Mouse (Mus musculus): Measurements from ENCODE around the gene Lamc1. TPM values are rescaled to one million over a fixed set of nuclear protein-coding genes. Genes with fewer than 3 reads are reported as not detected.
"Not testable (repeated sequence)": the region's sequence is repeated elsewhere in the genome, so short reads cannot be mapped to it uniquely, and the experiment has no call there.

Lamc1 gene
- polyA plus RNA-seq, 1 experiment = 22.8 TPM

DNA sequence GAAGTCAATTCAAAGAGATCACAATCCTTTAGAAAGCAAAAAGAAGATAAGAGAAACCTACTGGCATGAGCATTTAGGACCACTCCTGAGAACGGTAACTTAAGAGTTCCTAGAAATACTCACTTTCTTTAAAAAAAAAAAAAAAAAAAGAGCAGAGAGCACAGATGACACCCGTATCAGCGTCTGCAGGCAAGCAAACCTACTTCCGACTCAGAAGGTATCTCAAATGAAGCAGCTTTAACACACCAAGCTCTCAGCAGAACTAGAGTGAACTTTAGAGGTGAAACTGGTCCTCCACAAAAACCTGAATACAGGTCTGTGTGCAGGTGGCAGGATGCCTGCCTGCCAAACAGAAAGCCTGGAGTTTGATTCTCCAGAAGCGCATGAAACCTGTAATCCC, 19.6 kb downstream of the Lamc1 start:
- no peak for TF ChIP-seq CTCF (IDR thresholded peaks at IDR 0.05; ENCODE audit: extremely low read depth, insufficient read length, insufficient replicate concordance, low read depth, low read length)
- no peak for TF ChIP-seq POLR2A (IDR thresholded peaks at IDR 0.05; ENCODE audit: low read depth, low read length)
- Histone ChIP-seq H3K27ac (ENCODE audit: insufficient read depth, low read depth, low read length) (no peak overlapping the region), H3K36me3 (ENCODE audit: control insufficient read depth, insufficient read depth, low read length) (no peaks in the 10 kb centered on the region), H3K4me1 (ENCODE audit: control insufficient read depth, insufficient read depth, insufficient read length, low read length) (peaks cover 9% of the 10 kb centered on the region), H3K27me3 (ENCODE audit: control insufficient read depth, insufficient read depth, low read length) (no peaks in the 10 kb centered on the region), H3K4me3 (ENCODE audit: low read depth, low read length) (no peak overlapping the region)
- WGBS = 94% methylated on average over 5 of the region's 5 CpGs

DNA sequence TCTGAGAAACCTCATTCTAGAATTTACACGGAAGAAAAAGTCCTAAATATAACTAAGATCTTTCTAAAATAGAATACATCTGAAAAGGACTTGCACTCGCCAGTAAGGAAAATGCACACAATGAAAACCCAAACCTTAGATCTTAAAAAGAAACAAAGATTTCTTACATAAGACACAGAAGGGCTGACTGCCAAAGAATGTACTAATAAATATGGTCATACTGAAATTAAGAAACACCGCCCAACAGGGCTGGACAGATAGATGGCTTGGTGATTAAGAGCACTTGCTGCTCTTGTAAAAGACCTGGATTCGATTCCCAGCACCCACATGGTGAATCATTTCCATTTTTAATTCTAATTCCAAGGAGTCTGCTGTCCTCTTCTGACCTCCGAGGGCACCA, 22.4 kb downstream of the Lamc1 start:
- Histone ChIP-seq H3K4me1 (ENCODE audit: control insufficient read depth, insufficient read depth, insufficient read length, low read length) (peaks cover 16% of the 10 kb centered on the region), H3K36me3 (ENCODE audit: control insufficient read depth, insufficient read depth, low read length) (no peaks in the 10 kb centered on the region), H3K4me3 (ENCODE audit: low read depth, low read length) (no peak overlapping the region), H3K27ac (ENCODE audit: insufficient read depth, low read depth, low read length) (no peak overlapping the region), H3K27me3 (ENCODE audit: control insufficient read depth, insufficient read depth, low read length) (no peaks in the 10 kb centered on the region)
- TF ChIP-seq POLR2A (IDR thresholded peaks at IDR 0.05; ENCODE audit: low read depth, low read length) (no peak), CTCF (IDR thresholded peaks at IDR 0.05; ENCODE audit: extremely low read depth, insufficient read length, insufficient replicate concordance, low read depth, low read length) (no peak)
- WGBS = 81% methylated on average over 5 of the region's 5 CpGs

DNA sequence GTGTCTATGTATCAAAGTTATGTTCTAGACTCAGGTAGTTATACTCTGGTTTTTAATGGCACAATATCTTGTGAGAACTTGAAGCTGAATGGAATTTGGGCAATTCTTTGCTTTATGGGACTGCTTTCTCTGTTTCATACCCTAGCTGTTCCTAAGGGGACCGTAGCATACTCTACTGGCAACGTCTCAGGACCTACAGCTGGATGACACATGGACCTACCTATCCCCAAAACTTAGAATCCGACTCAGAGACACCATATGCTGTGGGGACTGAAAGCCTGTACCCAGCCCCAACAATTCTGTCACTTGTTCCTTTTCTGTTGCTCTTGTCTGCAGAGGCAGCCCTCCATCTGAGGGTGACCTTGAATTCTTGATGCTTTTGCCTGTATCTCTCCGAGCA, 23.3 kb downstream of the Lamc1 start:
- peak overlapping the region; percentile 6; the same call in 1 of the 2 replicates for H3K27ac ChIP-seq (ENCODE audit: insufficient read depth, low read depth, low read length)

DNA sequence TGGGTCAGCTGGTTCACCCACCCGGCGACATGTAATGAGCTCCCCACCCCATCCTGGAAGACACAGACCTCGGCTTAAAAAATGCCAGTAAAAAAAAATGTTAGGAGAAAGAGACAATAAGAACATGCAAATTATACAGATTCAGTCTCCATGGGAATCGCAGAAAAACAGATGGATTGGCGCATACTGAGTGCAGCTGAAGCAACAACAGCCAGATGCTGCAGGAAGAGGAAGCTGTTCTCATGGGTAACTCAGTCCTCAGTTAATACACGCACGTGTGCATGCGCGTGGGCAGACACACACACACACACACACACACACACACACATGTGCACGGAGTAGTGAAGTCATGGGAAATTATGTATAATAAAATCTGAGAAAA, 23.7 kb downstream of the Lamc1 start:
- Histone ChIP-seq H3K27ac (ENCODE audit: insufficient read depth, low read depth, low read length) (no peak overlapping the region; the same call in 1 of the 2 replicates), H3K4me1 (ENCODE audit: control insufficient read depth, insufficient read depth, insufficient read length, low read length) (peaks cover 16% of the 10 kb centered on the region), H3K27me3 (ENCODE audit: control insufficient read depth, insufficient read depth, low read length) (no peaks in the 10 kb centered on the region), H3K36me3 (ENCODE audit: control insufficient read depth, insufficient read depth, low read length) (no peaks in the 10 kb centered on the region), H3K4me3 (ENCODE audit: low read depth, low read length) (no peak overlapping the region)
- WGBS = 11% methylated on average over 10 of the region's 10 CpGs
- TF ChIP-seq POLR2A (IDR thresholded peaks at IDR 0.05; ENCODE audit: low read depth, low read length) (no peak), CTCF (IDR thresholded peaks at IDR 0.05; ENCODE audit: extremely low read depth, insufficient read length, insufficient replicate concordance, low read depth, low read length) (no peak)

More for the DNA sequence above, 23.3 kb downstream of the Lamc1 start:
- H3K36me3 ChIP-seq (ENCODE audit: control insufficient read depth, insufficient read depth, low read length) = no peaks in the 10 kb centered on the region
- H3K4me3 ChIP-seq (ENCODE audit: low read depth, low read length) = no peak overlapping the region
- no peak for TF ChIP-seq CTCF (IDR thresholded peaks at IDR 0.05; ENCODE audit: extremely low read depth, insufficient read length, insufficient replicate concordance, low read depth, low read length)
- TF ChIP-seq POLR2A (IDR thresholded peaks at IDR 0.05; ENCODE audit: low read depth, low read length) = no peak
- no peaks in the 10 kb centered on the region for H3K27me3 ChIP-seq (ENCODE audit: control insufficient read depth, insufficient read depth, low read length)
- H3K4me1 ChIP-seq (ENCODE audit: control insufficient read depth, insufficient read depth, insufficient read length, low read length) = peaks cover 16% of the 10 kb centered on the region
- WGBS = 79% methylated on average over 4 of the region's 4 CpGs

DNA sequence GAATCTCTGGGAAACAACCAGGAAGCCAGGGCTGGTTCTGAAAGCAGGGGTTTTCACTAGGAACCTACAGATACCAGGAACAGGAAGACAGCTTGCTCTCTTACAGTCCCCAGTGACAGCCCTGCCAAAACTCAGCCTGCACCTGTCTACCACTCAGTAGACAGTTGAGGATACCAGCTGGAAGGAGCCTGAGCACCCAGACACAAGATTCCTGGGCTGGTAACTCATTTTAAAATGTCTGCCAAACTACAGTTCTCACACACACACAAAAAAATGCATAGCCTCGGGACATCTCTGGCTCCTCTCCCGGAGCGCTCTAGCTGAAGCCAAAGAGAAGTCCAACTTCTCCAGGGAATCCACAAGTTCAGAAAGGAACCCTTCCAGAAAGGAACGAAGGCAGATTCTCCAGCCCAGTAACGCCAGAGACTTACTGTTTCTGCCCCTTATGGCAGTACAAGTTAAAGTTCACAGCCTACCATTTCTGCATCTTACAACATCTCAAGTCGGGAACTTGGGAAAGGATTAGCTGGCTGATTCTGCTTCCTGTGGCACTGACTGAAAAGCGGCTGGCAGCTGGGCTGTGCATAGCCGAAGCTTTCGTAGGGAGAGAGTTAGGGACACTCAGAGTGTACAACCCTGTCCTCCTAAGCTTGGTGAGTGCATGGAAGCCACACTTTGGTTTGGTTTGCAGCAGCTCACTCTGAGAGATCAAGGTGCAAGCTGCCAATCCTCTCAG, 24.2 kb downstream of the Lamc1 start:
- peaks cover 16% of the 10 kb centered on the region for H3K4me1 ChIP-seq (ENCODE audit: control insufficient read depth, insufficient read depth, insufficient read length, low read length)

DNA sequence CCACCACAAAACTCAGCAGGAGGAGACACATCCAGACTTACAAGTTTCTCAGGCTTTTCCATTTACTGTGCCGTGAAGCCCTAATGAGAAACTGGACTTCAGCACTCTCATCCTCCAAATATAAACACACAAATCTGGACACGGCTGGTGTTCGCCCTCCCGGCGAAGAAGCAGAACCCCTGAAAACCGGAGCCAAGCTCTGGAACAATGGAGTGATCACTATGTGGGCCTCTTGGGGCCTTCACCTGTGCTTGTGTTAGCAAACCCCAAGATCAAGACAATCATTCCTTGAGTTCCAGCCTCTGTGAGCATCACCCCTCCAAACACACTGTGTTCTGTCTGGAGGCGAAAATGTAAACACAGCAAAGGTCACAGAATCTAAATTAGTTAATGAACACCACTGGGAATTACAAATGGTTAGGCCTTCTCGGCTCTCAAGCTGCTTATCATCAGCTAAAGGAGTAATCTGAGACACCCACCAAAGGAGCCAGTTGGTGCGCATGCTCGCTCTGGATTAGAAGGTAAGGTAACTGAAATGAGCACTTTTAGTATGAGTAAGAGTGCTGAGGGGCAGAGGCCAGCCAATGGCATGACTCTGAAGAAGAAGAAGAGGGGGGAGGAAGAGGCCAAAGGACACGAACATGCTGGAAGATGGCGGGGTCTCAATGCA, 24.9 kb downstream of the Lamc1 start:
- 41% methylated on average over 12 of the region's 12 CpGs for WGBS
- Histone ChIP-seq H3K4me3 (ENCODE audit: low read depth, low read length) (no peak overlapping the region), H3K27ac (ENCODE audit: insufficient read depth, low read depth, low read length) (peak overlapping the region; percentile 59), H3K27me3 (ENCODE audit: control insufficient read depth, insufficient read depth, low read length) (no peaks in the 10 kb centered on the region), H3K36me3 (ENCODE audit: control insufficient read depth, insufficient read depth, low read length) (no peaks in the 10 kb centered on the region), H3K4me1 (ENCODE audit: control insufficient read depth, insufficient read depth, insufficient read length, low read length) (peaks cover 16% of the 10 kb centered on the region)
- TF ChIP-seq POLR2A (IDR thresholded peaks at IDR 0.05; ENCODE audit: low read depth, low read length) = no peak
- no peak for TF ChIP-seq CTCF (IDR thresholded peaks at IDR 0.05; ENCODE audit: extremely low read depth, insufficient read length, insufficient replicate concordance, low read depth, low read length)

More for the DNA sequence above, 24.2 kb downstream of the Lamc1 start:
- no peaks in the 10 kb centered on the region for H3K36me3 ChIP-seq (ENCODE audit: control insufficient read depth, insufficient read depth, low read length)
- peak overlapping the region; percentile 59 for H3K27ac ChIP-seq (ENCODE audit: insufficient read depth, low read depth, low read length)
- no peaks in the 10 kb centered on the region for H3K27me3 ChIP-seq (ENCODE audit: control insufficient read depth, insufficient read depth, low read length)
- no peak overlapping the region for H3K4me3 ChIP-seq (ENCODE audit: low read depth, low read length)
- 21% methylated on average over 9 of the region's 9 CpGs for whole genome bisulfite sequencing
- TF ChIP-seq POLR2A (IDR thresholded peaks at IDR 0.05; ENCODE audit: low read depth, low read length) (no peak), CTCF (IDR thresholded peaks at IDR 0.05; ENCODE audit: extremely low read depth, insufficient read length, insufficient replicate concordance, low read depth, low read length) (no peak)

DNA sequence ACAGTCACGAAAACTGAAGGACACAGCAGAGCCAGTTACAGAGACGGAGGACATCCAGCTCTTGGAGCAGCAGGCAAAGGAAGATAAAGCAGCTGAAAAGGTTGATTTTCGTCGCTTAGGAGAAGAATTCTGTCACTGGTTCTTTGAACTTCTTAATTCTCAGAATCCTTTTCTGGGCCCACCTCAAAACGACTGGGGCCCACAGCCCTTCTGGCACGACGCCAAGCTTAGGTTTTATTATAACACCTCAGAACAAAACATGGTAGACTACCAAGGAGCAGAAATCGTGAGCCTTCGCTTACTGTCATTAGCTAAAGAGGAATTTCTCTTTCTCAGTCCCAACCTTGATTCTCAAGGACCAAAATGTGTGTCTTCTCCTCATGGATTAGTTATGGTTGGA, 26.9 kb downstream of the Lamc1 start:
- H3K4me3 ChIP-seq (ENCODE audit: low read depth, low read length); H3K27ac ChIP-seq (ENCODE audit: insufficient read depth, low read depth, low read length); H3K27me3 ChIP-seq (ENCODE audit: control insufficient read depth, insufficient read depth, low read length); H3K36me3 ChIP-seq (ENCODE audit: control insufficient read depth, insufficient read depth, low read length): not testable (repeated sequence)
- 78% methylated on average over 9 of the region's 9 CpGs for WGBS
- H3K4me1 ChIP-seq (ENCODE audit: control insufficient read depth, insufficient read depth, insufficient read length, low read length) = peaks cover 18% of the 10 kb centered on the region

DNA sequence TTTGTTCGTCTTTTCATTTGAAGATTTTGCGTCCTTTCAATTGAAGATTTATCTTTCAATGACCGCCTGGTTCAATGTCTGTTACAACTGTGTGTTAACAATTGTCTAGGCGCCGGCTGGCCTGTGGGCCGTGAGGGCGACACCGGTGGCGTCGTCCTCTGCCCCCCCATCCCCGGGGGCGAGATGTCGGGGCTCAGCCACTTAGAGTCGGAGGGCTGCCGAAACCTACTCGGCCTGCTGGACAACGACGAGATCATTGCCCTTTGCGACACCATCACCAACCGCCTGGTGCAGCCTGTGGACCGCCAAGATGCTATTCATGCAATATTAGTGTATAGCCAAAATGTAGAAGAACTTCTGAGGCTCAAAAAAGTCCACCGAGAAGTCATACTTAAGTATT, 27.3 kb downstream of the Lamc1 start:
- not testable (repeated sequence) for H3K27me3 ChIP-seq (ENCODE audit: control insufficient read depth, insufficient read depth, low read length); H3K27ac ChIP-seq (ENCODE audit: insufficient read depth, low read depth, low read length); H3K4me3 ChIP-seq (ENCODE audit: low read depth, low read length); H3K36me3 ChIP-seq (ENCODE audit: control insufficient read depth, insufficient read depth, low read length)
- H3K4me1 ChIP-seq (ENCODE audit: control insufficient read depth, insufficient read depth, insufficient read length, low read length) = peaks cover 18% of the 10 kb centered on the region
- 92% methylated on average over 22 of the region's 22 CpGs for WGBS

DNA sequence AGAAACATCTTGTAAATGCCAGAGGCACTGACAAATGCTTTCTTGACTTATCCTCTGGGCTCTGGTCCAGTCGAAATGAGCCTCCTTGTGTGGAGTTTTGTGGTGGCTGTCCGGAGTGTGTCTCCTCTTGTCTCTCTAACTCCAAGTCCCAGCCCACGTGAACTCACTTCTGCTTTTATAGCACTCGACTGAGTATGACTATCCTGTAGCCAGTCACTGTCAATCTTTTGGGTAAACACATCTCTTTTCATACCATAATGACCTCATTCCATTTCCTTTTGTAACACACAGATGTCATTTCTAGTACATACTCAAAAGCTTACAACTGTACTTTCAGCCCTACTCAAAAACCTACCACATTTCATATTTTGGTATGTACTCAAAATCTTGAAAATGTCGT, 33.1 kb downstream of the Lamc1 start:
- not testable (repeated sequence) for H3K27me3 ChIP-seq (ENCODE audit: control insufficient read depth, insufficient read depth, low read length); H3K4me1 ChIP-seq (ENCODE audit: control insufficient read depth, insufficient read depth, insufficient read length, low read length); H3K36me3 ChIP-seq (ENCODE audit: control insufficient read depth, insufficient read depth, low read length); H3K4me3 ChIP-seq (ENCODE audit: low read depth, low read length); H3K27ac ChIP-seq (ENCODE audit: insufficient read depth, low read depth, low read length)
- WGBS = 59% methylated on average over 5 of the region's 5 CpGs

DNA sequence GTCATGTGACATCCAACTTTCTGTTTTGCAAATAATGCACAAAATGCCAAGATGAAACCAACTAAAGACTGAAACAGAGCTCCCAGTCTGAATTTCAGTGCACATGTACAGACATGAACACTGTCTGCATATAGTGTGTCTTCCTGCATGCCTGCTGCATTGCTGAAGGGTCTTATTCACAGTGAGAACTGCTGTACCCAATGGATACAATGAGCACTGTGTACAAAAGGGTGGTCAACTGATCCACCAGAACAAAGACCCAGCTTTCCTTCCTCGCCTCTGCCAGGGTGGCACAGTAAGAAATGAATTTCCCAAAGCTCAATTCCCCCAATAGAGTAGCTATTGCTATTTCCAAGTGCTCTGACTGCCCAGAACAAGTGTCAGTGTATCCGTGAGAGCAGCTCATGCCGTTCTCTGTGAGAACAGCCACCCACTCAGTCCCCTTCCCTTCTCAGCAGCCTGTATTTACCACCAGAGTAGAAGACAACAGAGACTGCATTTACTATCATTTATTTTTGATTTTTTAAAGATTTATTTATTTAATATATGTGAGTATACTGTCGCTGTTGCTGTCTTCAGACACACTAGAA, 34.7 kb downstream of the Lamc1 start:
- not testable (repeated sequence) for H3K27ac ChIP-seq (ENCODE audit: insufficient read depth, low read depth, low read length); H3K4me1 ChIP-seq (ENCODE audit: control insufficient read depth, insufficient read depth, insufficient read length, low read length); H3K4me3 ChIP-seq (ENCODE audit: low read depth, low read length); H3K36me3 ChIP-seq (ENCODE audit: control insufficient read depth, insufficient read depth, low read length); H3K27me3 ChIP-seq (ENCODE audit: control insufficient read depth, insufficient read depth, low read length)
- 93% methylated on average over 4 of the region's 4 CpGs for WGBS

Data from small intestine, adult 2 months (tissue).